In genomic region chr6:111054001-111054975, GRCm38 (mm10) we compare ENCODE assay signal across 16 mouse cellular contexts.
DNase-seq lines count a peak whose midpoint lies in the region; ATAC-seq lines count a peak whose summit lies in the region.
"Had no signal": no experiment of that assay in that cellular context is flagged by ENCODE, and none has a peak within 500 bp of the region (broad histone marks: within the 10 kb centered on the region; RNA-seq: fewer than 3 reads in every experiment).

No protein-coding gene starts in this region.

- peak; percentile 62 for ATAC-seq in frontal cortex, adult (ENCODE audit: low TSS enrichment)
- no peak for ATAC-seq in activated CD4-positive, CD25-positive, alpha-beta regulatory T cell, adult 4 months
- ATAC-seq: forebrain, embryonic 16.5 days had no signal

- intact Hi-C loops in left cerebral cortex, postnatal 4 days (cut with DNase I): no loop called here

- 84% methylated on average over 7 of the region's 7 CpGs for WGBS in limb, embryonic 10.5 days

- H3K27me3 ChIP-seq in limb, embryonic 10.5 days (ENCODE audit: low read depth, poor library complexity, severe bottlenecking): no peaks in the 10 kb centered on the region
- H3K27me3 ChIP-seq: limb, embryonic 12.5 days; megakaryocyte, embryonic 14.5 days had no signal

- no peak for DNase-seq in frontal cortex, postnatal 10 days (ENCODE audit: low spot score in 2 of 2)
- peak; percentile 83 for DNase-seq in brain, adult 2 months (ENCODE audit: low read depth, low spot score)
- DNase-seq in layer of hippocampus, adult 9-10 months (ENCODE audit: low spot score): peak; percentile 42
- peak; percentile 12 for DNase-seq in left cerebral cortex, postnatal 4 days
- no peak for DNase-seq in embryo, embryonic 10 days (ENCODE audit: low spot score)
- no peak for DNase-seq in limb, embryonic 10.5 days (ENCODE audit: low spot score)
- DNase-seq: embryo, embryonic 11 days; heart, adult 18-20 months; heart, postnatal 4 days; kidney, adult 2 months; lung, adult 18-20 months had no signal

- H3K4me3 ChIP-seq in limb, embryonic 10.5 days: no peak overlapping the region
- H3K4me3 ChIP-seq: limb, embryonic 12.5 days; megakaryocyte, embryonic 14.5 days had no signal

- no peaks in the 10 kb centered on the region for H3K9me3 ChIP-seq in limb, embryonic 10.5 days (replicated peaks)
- H3K9me3 ChIP-seq: limb, embryonic 12.5 days had no signal

- H3K27ac ChIP-seq in limb, embryonic 10.5 days: no peak overlapping the region
- H3K27ac ChIP-seq: limb, embryonic 12.5 days had no signal

- H3K4me1 ChIP-seq in limb, embryonic 10.5 days: no peaks in the 10 kb centered on the region
- H3K4me1 ChIP-seq: limb, embryonic 12.5 days; megakaryocyte, embryonic 14.5 days had no signal

- no peaks in the 10 kb centered on the region for H3K36me3 ChIP-seq in limb, embryonic 10.5 days
- H3K36me3 ChIP-seq: limb, embryonic 12.5 days had no signal

Comparison
In these comparisons a context has a peak if more than half of its experiments do, and no peak if none do; other contexts are left out.
1. DNase-seq: peak in brain, adult 2 months (single experiment), layer of hippocampus, adult 9-10 months (single experiment) and left cerebral cortex, postnatal 4 days (single experiment); none in frontal cortex, postnatal 10 days (0 of 2), embryo, embryonic 10 days (single experiment) and limb, embryonic 10.5 days (single experiment).